Mouse (Mus musculus) olfactory bulb, adult 2 months (tissue): ENCODE results near the gene Rfwd3.

Source experiments
- CTCF ChIP-seq: fragments of 200-500 bp; IDR thresholded peaks from 2 replicates; pipeline ENCODE4 v1.5.1; 2012; ENCODE audit warnings: low read depth, mild to moderate bottlenecking, low read length, moderate library complexity; ENCODE audit not compliant: insufficient read depth
- POLR2A ChIP-seq: fragments of 200-500 bp; IDR thresholded peaks from 2 replicates; pipeline ENCODE4 v1.6.1; 2012; ENCODE audit warnings: mild to moderate bottlenecking, low read depth, low read length, moderate library complexity; ENCODE audit not compliant: insufficient read depth

- TF ChIP-seq CTCF (no peak), POLR2A (no peak)
Observed at GRCm38 (mm10) chr8:111298011-111298410, 2.0 kb downstream of the Rfwd3 start.
